Mouse (Mus musculus): ENCODE data around the gene Emc3. TPM values are rescaled to one million over a fixed set of nuclear protein-coding genes. Genes with fewer than 3 reads are reported as not detected.
A peak's percentile ranks its signal among the peaks of the same experiment; 100 is the strongest.

The Emc3 gene
- polyA plus RNA-seq, 1 experiment from 2014 or later = 83.4 TPM

GRCm38 (mm10) chr6:113489410-113489809 lies 42.0 kb downstream of the Emc3 start:
- no peak for DNase-seq (ENCODE audit: low spot score)
- no peak overlapping the region for H3K27ac ChIP-seq (replicated peaks)
- H3K27me3 ChIP-seq (ENCODE audit: low read depth, poor library complexity, severe bottlenecking) = peaks cover 19% of the 10 kb centered on the region; the same call in 1 of the 2 replicates
- H3K4me1 ChIP-seq = peaks cover 27% of the 10 kb centered on the region
- H3K4me3 ChIP-seq = no peak overlapping the region
- peaks cover 75% of the 10 kb centered on the region for H3K36me3 ChIP-seq
- WGBS = 94% methylated on average over 14 of the region's 14 CpGs
- no peaks in the 10 kb centered on the region for H3K9me3 ChIP-seq (replicated peaks)

- H3K27me3 ChIP-seq (ENCODE audit: low read depth, poor library complexity, severe bottlenecking) = peaks cover 8% of the 10 kb centered on the region; the same call in 1 of the 2 replicates
- H3K36me3 ChIP-seq = peaks cover 65% of the 10 kb centered on the region
- H3K9me3 ChIP-seq (replicated peaks) = no peaks in the 10 kb centered on the region
- no peak overlapping the region for H3K27ac ChIP-seq (replicated peaks)
- no peak for DNase-seq (ENCODE audit: low spot score)
- no peak overlapping the region for H3K4me3 ChIP-seq
- peaks cover 38% of the 10 kb centered on the region for H3K4me1 ChIP-seq
- WGBS = 69% methylated on average over 7 of the region's 7 CpGs
Observed at GRCm38 (mm10) chr6:113487125-113487576, 44.3 kb downstream of the Emc3 start.

GRCm38 (mm10) chr6:113483729-113484128 lies 47.7 kb downstream of the Emc3 start:
- 10% methylated on average over 10 of the region's 10 CpGs for WGBS
- H3K4me1 ChIP-seq = peaks cover 50% of the 10 kb centered on the region
- H3K27ac ChIP-seq (replicated peaks) = peak overlapping the region; percentile 95
- H3K36me3 ChIP-seq = peaks cover 32% of the 10 kb centered on the region
- no peaks in the 10 kb centered on the region for H3K9me3 ChIP-seq (replicated peaks)
- H3K27me3 ChIP-seq (ENCODE audit: low read depth, poor library complexity, severe bottlenecking) = peaks cover 30% of the 10 kb centered on the region
- DNase-seq (ENCODE audit: low spot score) = peak; percentile 41
- H3K4me3 ChIP-seq = peak overlapping the region; percentile 80

- H3K4me3 ChIP-seq = peak within 1 kb of the TSS; percentile 80
- peak within 1 kb of the TSS; percentile 95 for H3K27ac ChIP-seq (replicated peaks)
- H3K27me3 ChIP-seq (ENCODE audit: low read depth, poor library complexity, severe bottlenecking) = peaks cover 30% of the 10 kb centered on the region
- peaks cover 50% of the 10 kb centered on the region for H3K4me1 ChIP-seq
- H3K36me3 ChIP-seq = peaks cover 26% of the 10 kb centered on the region
- no peaks in the 10 kb centered on the region for H3K9me3 ChIP-seq (replicated peaks)
- DNase-seq (ENCODE audit: low spot score) = peak; percentile 96
- 0% methylated on average over 26 of the region's 26 CpGs for WGBS
Observed at GRCm38 (mm10) chr6:113483100-113483615, 48.3 kb downstream of the Emc3 start, which contains the start of gene Creld1. Gene Creld1, plus strand, starts transcription at chr6:113483297.

- no peaks in the 10 kb centered on the region for H3K9me3 ChIP-seq (replicated peaks)
- H3K27ac ChIP-seq (replicated peaks) = peak overlapping the region; percentile 95
- peak overlapping the region; percentile 80 for H3K4me3 ChIP-seq
- peaks cover 49% of the 10 kb centered on the region for H3K4me1 ChIP-seq
- no peak for DNase-seq (ENCODE audit: low spot score)
- WGBS = 1% methylated on average over 65 of the region's 65 CpGs
- peaks cover 30% of the 10 kb centered on the region for H3K27me3 ChIP-seq (ENCODE audit: low read depth, poor library complexity, severe bottlenecking)
- H3K36me3 ChIP-seq = peaks cover 20% of the 10 kb centered on the region
Observed at GRCm38 (mm10) chr6:113482477-113483099, 48.9 kb downstream of the Emc3 start.

GRCm38 (mm10) chr6:113480555-113481373 lies 50.7 kb downstream of the Emc3 start:
- peaks cover 40% of the 10 kb centered on the region for H3K27me3 ChIP-seq (ENCODE audit: low read depth, poor library complexity, severe bottlenecking)
- 69% methylated on average over 18 of the region's 18 CpGs for WGBS

GRCm38 (mm10) chr6:113478906-113479305 lies 52.5 kb downstream of the Emc3 start:
- Histone ChIP-seq H3K27me3 (ENCODE audit: low read depth, poor library complexity, severe bottlenecking) (peaks cover 40% of the 10 kb centered on the region), H3K4me1 (peaks cover 24% of the 10 kb centered on the region), H3K9me3 (replicated peaks) (no peaks in the 10 kb centered on the region), H3K27ac (replicated peaks) (no peak overlapping the region), H3K36me3 (no peaks in the 10 kb centered on the region), H3K4me3 (no peak overlapping the region)
- no peak for DNase-seq (ENCODE audit: low spot score)
- 88% methylated on average over 10 of the region's 10 CpGs for WGBS

More at GRCm38 (mm10) chr6:113480555-113481373, 50.7 kb downstream of the Emc3 start:
- Histone ChIP-seq H3K4me3 (no peak overlapping the region), H3K27ac (replicated peaks) (no peak overlapping the region), H3K9me3 (replicated peaks) (no peaks in the 10 kb centered on the region), H3K36me3 (0 out of 2 replicates have a peak, but pooled peaks cover 4% of the 10 kb centered on the region), H3K4me1 (peaks cover 38% of the 10 kb centered on the region)
- no peak for DNase-seq (ENCODE audit: low spot score)

GRCm38 (mm10) chr6:113477353-113477752 lies 54.1 kb downstream of the Emc3 start:
- 61% methylated on average over 7 of the region's 7 CpGs for WGBS
- H3K36me3 ChIP-seq = no peaks in the 10 kb centered on the region
- H3K27ac ChIP-seq (replicated peaks) = no peak overlapping the region
- peaks cover 40% of the 10 kb centered on the region for H3K27me3 ChIP-seq (ENCODE audit: low read depth, poor library complexity, severe bottlenecking)
- H3K9me3 ChIP-seq (replicated peaks) = no peaks in the 10 kb centered on the region
- peaks cover 15% of the 10 kb centered on the region for H3K4me1 ChIP-seq
- DNase-seq (ENCODE audit: low spot score) = no peak
- no peak overlapping the region for H3K4me3 ChIP-seq

- Histone ChIP-seq H3K36me3 (no peaks in the 10 kb centered on the region), H3K9me3 (replicated peaks) (no peaks in the 10 kb centered on the region), H3K27ac (replicated peaks) (no peak overlapping the region), H3K27me3 (ENCODE audit: low read depth, poor library complexity, severe bottlenecking) (peaks cover 52% of the 10 kb centered on the region), H3K4me1 (peaks cover 32% of the 10 kb centered on the region), H3K4me3 (no peak overlapping the region)
- no peak for DNase-seq (ENCODE audit: low spot score)
- 92% methylated on average over 6 of the region's 6 CpGs for WGBS
Observed at GRCm38 (mm10) chr6:113473715-113474114, 57.7 kb downstream of the Emc3 start.

GRCm38 (mm10) chr6:113473246-113473645 lies 58.2 kb downstream of the Emc3 start:
- H3K4me3 ChIP-seq = no peak overlapping the region
- no peak for DNase-seq (ENCODE audit: low spot score)
- no peaks in the 10 kb centered on the region for H3K36me3 ChIP-seq
- peaks cover 33% of the 10 kb centered on the region for H3K4me1 ChIP-seq
- no peak overlapping the region for H3K27ac ChIP-seq (replicated peaks)
- H3K27me3 ChIP-seq (ENCODE audit: low read depth, poor library complexity, severe bottlenecking) = peaks cover 54% of the 10 kb centered on the region
- no peaks in the 10 kb centered on the region for H3K9me3 ChIP-seq (replicated peaks)
- WGBS = 90% methylated on average over 2 of the region's 2 CpGs

- H3K9me3 ChIP-seq (replicated peaks) = no peaks in the 10 kb centered on the region
- peaks cover 54% of the 10 kb centered on the region for H3K27me3 ChIP-seq (ENCODE audit: low read depth, poor library complexity, severe bottlenecking)
- H3K36me3 ChIP-seq = no peaks in the 10 kb centered on the region
- H3K4me3 ChIP-seq = no peak overlapping the region
- H3K27ac ChIP-seq (replicated peaks) = no peak overlapping the region
- peaks cover 33% of the 10 kb centered on the region for H3K4me1 ChIP-seq
- 72% methylated on average over 10 of the region's 10 CpGs for WGBS
- DNase-seq (ENCODE audit: low spot score) = no peak
Observed at GRCm38 (mm10) chr6:113472061-113472460, 59.4 kb downstream of the Emc3 start.

- no peaks in the 10 kb centered on the region for H3K9me3 ChIP-seq (replicated peaks)
- H3K27me3 ChIP-seq (ENCODE audit: low read depth, poor library complexity, severe bottlenecking) = peaks cover 49% of the 10 kb centered on the region
- no peaks in the 10 kb centered on the region for H3K36me3 ChIP-seq
- H3K27ac ChIP-seq (replicated peaks) = peak within 1 kb of the TSS; percentile 18
- 17% methylated on average over 12 of the region's 12 CpGs for WGBS
- peaks cover 33% of the 10 kb centered on the region for H3K4me1 ChIP-seq
- H3K4me3 ChIP-seq = peak within 1 kb of the TSS; percentile 18; the same call in 1 of the 2 replicates
- peak; percentile 44 for DNase-seq (ENCODE audit: low spot score)
Observed at GRCm38 (mm10) chr6:113471297-113471936, 60.0 kb downstream of the Emc3 start, which contains the start of gene Il17rc. Gene Il17rc, plus strand, starts transcription at chr6:113471427.

All from midbrain, embryonic 10.5 days (tissue).